ENCODE assay signal across 8 mouse cellular contexts in genomic region chr1:45765678-45766077, GRCm38 (mm10). TPM values are rescaled to one million over a fixed set of nuclear protein-coding genes. Genes with fewer than 3 reads are reported as not detected.
DNase-seq lines count a peak whose midpoint lies in the region; ATAC-seq lines count a peak whose summit lies in the region.

No protein-coding gene starts in this region.

- no peaks in the 10 kb centered on the region for H3K36me3 ChIP-seq in heart, embryonic 14.5 days (ENCODE audit: control insufficient read depth, insufficient read depth, low read length)
- H3K36me3 ChIP-seq in limb, embryonic 15.5 days: no peaks in the 10 kb centered on the region

- peak overlapping the region; percentile 45 for H3K27ac ChIP-seq in brown adipose tissue, adult 24 weeks (replicated peaks; ENCODE audit: low read depth, low read length)
- H3K27ac ChIP-seq in heart, embryonic 14.5 days (replicated peaks in 1 of 2; ENCODE audit: control insufficient read depth in 1 of 2, insufficient read depth in 1 of 2, low read depth in 2 of 2, low read length in 2 of 2): peak overlapping the region; percentile 44 to 68; a peak in 2 of 4 replicates
- peak overlapping the region; percentile 84 for H3K27ac ChIP-seq in limb, embryonic 15.5 days

- no peaks in the 10 kb centered on the region for H3K27me3 ChIP-seq in heart, embryonic 14.5 days (ENCODE audit: control insufficient read depth, insufficient read depth, low read length)
- H3K27me3 ChIP-seq in limb, embryonic 15.5 days: no peaks in the 10 kb centered on the region

- no peak overlapping the region for H3K4me2 ChIP-seq in heart, embryonic 14.5 days (ENCODE audit: low read length)
- 0 out of 2 replicates have a peak overlapping the region, but pooled peaks have one; percentile 14 for H3K4me2 ChIP-seq in limb, embryonic 15.5 days

- no peaks in the 10 kb centered on the region for H3K9me3 ChIP-seq in heart, embryonic 14.5 days (ENCODE audit: control insufficient read depth, low read length)
- H3K9me3 ChIP-seq in limb, embryonic 15.5 days: no peaks in the 10 kb centered on the region

- no peak overlapping the region for H3K9ac ChIP-seq in heart, embryonic 14.5 days (ENCODE audit: low read length)
- H3K9ac ChIP-seq in limb, embryonic 15.5 days: no peak overlapping the region

- no peak for ATAC-seq in heart, embryonic 14.5 days (ENCODE audit: insufficient number of reproducible peaks, insufficient read depth, low FRiP score, low read depth)
- peak; percentile 60; the same call in 1 of the 2 replicates for ATAC-seq in limb, embryonic 15.5 days (ENCODE audit: insufficient number of reproducible peaks, low FRiP score, low TSS enrichment, low read depth)
- ATAC-seq in erythroblast, adult 5-6 weeks (replicated peaks; ENCODE audit: low FRiP score, poor library complexity, severe bottlenecking): no peak
- ATAC-seq in activated CD4-positive, CD25-positive, alpha-beta regulatory T cell, adult 4 months: no peak

- 56% methylated on average over 4 of the region's 4 CpGs for WGBS in heart, embryonic 14.5 days
- WGBS in limb, embryonic 15.5 days: 16% methylated on average over 4 of the region's 4 CpGs

- no peaks in the 10 kb centered on the region; the same call in 1 of the 2 replicates for H3K4me1 ChIP-seq in brown adipose tissue, adult 24 weeks (ENCODE audit: control insufficient read depth, insufficient read depth, insufficient read length, low read length)
- H3K4me1 ChIP-seq in heart, embryonic 14.5 days (ENCODE audit: control insufficient read depth in 2 of 2, insufficient read depth in 2 of 2, low read length in 2 of 2): no peaks in the 10 kb centered on the region
- peaks cover 28% of the 10 kb centered on the region for H3K4me1 ChIP-seq in limb, embryonic 15.5 days

- no peak overlapping the region for H3K4me3 ChIP-seq in brown adipose tissue, adult 24 weeks (ENCODE audit: insufficient read depth, low read depth, low read length)
- no peak overlapping the region for H3K4me3 ChIP-seq in heart, embryonic 14.5 days (ENCODE audit: control insufficient read depth in 1 of 2, insufficient read depth in 1 of 2, low read depth in 1 of 2, low read length in 2 of 2)
- no peak overlapping the region for H3K4me3 ChIP-seq in limb, embryonic 15.5 days

- DNase-seq in 3T3-L1 (ENCODE audit: low read depth, low spot score): peak; percentile 96
- DNase-seq in thymus, postnatal 36 days: no peak
- DNase-seq in spleen, adult 12 weeks (ENCODE audit: low spot score): no peak

RNA-seq across cellular contexts. Expression of gene Wdr75, which starts 29.3 kb away (rescaled TPM):
- 27.0 and 35.9 TPM in 2 replicates for polyA plus RNA-seq in brown adipose tissue, adult 24 weeks (2012; ENCODE audit: insufficient read depth, insufficient read length, missing spikeins)
- 33.2 and 44.0 TPM in 2 replicates for polyA plus RNA-seq in heart, embryonic 14.5 days (2014; fragmentation: Nextera tagmentation; extraction: Ambion mirVana)
- polyA plus RNA-seq in limb, embryonic 15.5 days (2015; fragmentation: Nextera tagmentation; extraction: Ambion mirVana): 65.1 and 65.5 TPM in 2 replicates
- 19.4 and 25.2 TPM in 2 replicates for total RNA-seq in erythroblast, adult 5-6 weeks (2015; ENCODE audit: low replicate concordance)
- total RNA-seq in erythroblast, adult 5-6 weeks (2017; ENCODE audit: low replicate concordance): 12.8 and 16.9 TPM in 2 replicates
- polyA plus RNA-seq in activated CD4-positive, CD25-positive, alpha-beta regulatory T cell, adult 4 months (2017; shearing (Covaris generic)): 10 to 100 TPM; 38.9 to 47.1 TPM
